Mouse (Mus musculus): ENCODE measurements around the gene Cyp2t4.

Cyp2t4 gene

GRCm38 (mm10) chr7:27178324-27179216 is 25.1 kb downstream of the Cyp2t4 start, which contains the start of gene Rab4b:
Gene Rab4b, minus strand, starts transcription at chr7:27178896.
- in situ Hi-C loops (cut with MboI; ENCODE audit: unreplicated experiment in 2 of 2): loop anchor here in 1 of 2 experiments (25.0 kb wide), 1 partner anchor 409 kb away; the partner anchor contains the start of gene Akt2

DNA sequence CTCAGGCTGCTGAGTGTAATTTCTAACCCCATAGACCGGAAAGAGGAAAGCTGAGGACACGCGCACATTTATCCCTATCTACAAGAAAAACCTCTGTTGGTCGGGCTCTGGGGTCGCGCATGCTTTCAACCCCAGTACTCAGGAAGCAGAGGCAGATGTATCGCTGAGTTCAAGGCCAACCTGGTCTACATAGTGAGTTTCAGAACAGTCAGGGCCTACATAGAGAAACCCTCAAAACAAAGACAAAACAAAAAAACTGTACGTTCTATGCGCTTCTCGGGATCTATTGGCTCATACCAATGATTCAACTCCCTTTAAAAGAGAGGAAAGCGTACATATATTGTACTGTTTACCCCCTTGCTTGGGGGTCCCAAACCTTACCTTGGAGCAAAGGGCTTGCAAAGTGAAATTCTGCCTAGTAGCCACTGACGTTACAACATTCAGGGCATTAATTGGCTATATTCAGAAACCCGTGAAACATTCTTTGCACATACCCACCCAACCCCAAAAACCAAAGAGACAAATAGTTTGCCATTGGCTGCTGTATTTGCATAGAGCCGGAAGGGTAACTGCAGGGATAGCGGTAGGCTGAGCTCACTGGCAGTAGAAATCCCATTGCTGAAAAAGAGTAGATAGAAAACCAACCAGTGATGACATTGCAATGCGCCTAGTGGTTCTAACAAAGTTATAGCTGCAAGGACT is 25.9 kb downstream of the Cyp2t4 start:
- in situ Hi-C loops (cut with MboI; ENCODE audit: unreplicated experiment in 2 of 2): loop anchor here in 1 of 2 experiments (25.0 kb wide), 1 partner anchor 408 kb away; the partner anchor contains the start of gene Akt2

GRCm38 (mm10) chr7:27180036-27180435 is 26.5 kb downstream of the Cyp2t4 start:
- in situ Hi-C loops (cut with MboI; ENCODE audit: unreplicated experiment in 2 of 2): loop anchor here in 1 of 2 experiments (25.0 kb wide), 1 partner anchor 407 kb away; the partner anchor contains the start of gene Akt2

GRCm38 (mm10) chr7:27180837-27181695 is 27.6 kb downstream of the Cyp2t4 start, which contains the start of the genes Gm21983 and Mia:
Gene Gm21983, minus strand, starts transcription at chr7:27181086.
Gene Mia, minus strand, starts transcription at chr7:27181157.
- in situ Hi-C loops (cut with MboI; ENCODE audit: unreplicated experiment in 2 of 2): loop anchor here in 1 of 2 experiments (25.0 kb wide), 1 partner anchor 406 kb away; the partner anchor contains the start of gene Akt2

GRCm38 (mm10) chr7:27182498-27182897 is 29.0 kb downstream of the Cyp2t4 start:
- in situ Hi-C loops (cut with MboI; ENCODE audit: unreplicated experiment in 2 of 2): loop anchor here in 1 of 2 experiments (25.0 kb wide), 1 partner anchor 405 kb away; the partner anchor contains the start of gene Akt2

DNA sequence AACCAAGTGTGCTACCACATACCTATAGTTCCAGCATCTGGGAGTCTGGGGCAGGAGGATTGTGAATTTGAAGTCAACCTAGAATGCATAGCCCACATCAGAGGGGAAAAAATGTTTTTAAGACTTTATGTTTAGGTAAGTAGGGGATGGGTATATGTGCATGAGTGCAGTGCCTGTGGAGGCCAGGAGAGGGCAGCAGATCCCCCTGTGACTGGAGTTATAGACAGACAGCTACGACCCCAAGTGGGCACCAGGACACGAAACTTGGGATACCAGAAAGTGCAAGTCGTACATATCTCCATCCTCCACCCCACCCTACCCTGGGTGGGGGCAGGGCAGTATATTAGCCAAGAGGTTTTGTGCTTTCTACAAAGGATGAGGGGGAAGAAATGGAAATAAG is 31.4 kb downstream of the Cyp2t4 start:
- in situ Hi-C loops (cut with MboI; ENCODE audit: unreplicated experiment in 2 of 2): loop anchor here (5.0 to 25.0 kb wide), 2 partner anchors 42 to 402 kb away; partner anchors contain the start of genes Akt2 (in 1 of the 2) and Itpkc (in 1 of the 2)

GRCm38 (mm10) chr7:27185986-27186385 is 32.5 kb downstream of the Cyp2t4 start:
- in situ Hi-C loops (cut with MboI; ENCODE audit: unreplicated experiment in 2 of 2): loop anchor here (5.0 to 25.0 kb wide), 2 partner anchors 41 to 401 kb away; partner anchors contain the start of genes Akt2 (in 1 of the 2) and Itpkc (in 1 of the 2)

- in situ Hi-C loops (cut with MboI; ENCODE audit: unreplicated experiment in 2 of 2): loop anchor here (5.0 to 25.0 kb wide), 2 partner anchors 38 to 398 kb away; partner anchors contain the start of genes Akt2 (in 1 of the 2) and Itpkc (in 1 of the 2)
These were observed 35.9 kb downstream of the Cyp2t4 start for GRCm38 (mm10) chr7:27189271-27189931.

GRCm38 (mm10) chr7:27192434-27192833 is 38.9 kb downstream of the Cyp2t4 start:
- in situ Hi-C loops (cut with MboI; ENCODE audit: unreplicated experiment in 2 of 2): loop anchor here in 1 of 2 experiments (25.0 kb wide), 1 partner anchor 395 kb away; the partner anchor contains the start of gene Akt2

- in situ Hi-C loops (cut with MboI; ENCODE audit: unreplicated experiment in 2 of 2): loop anchor here in 1 of 2 experiments (25.0 kb wide), 1 partner anchor 394 kb away; the partner anchor contains the start of gene Akt2
These were observed 40.2 kb downstream of the Cyp2t4 start for GRCm38 (mm10) chr7:27193731-27194130.

DNA sequence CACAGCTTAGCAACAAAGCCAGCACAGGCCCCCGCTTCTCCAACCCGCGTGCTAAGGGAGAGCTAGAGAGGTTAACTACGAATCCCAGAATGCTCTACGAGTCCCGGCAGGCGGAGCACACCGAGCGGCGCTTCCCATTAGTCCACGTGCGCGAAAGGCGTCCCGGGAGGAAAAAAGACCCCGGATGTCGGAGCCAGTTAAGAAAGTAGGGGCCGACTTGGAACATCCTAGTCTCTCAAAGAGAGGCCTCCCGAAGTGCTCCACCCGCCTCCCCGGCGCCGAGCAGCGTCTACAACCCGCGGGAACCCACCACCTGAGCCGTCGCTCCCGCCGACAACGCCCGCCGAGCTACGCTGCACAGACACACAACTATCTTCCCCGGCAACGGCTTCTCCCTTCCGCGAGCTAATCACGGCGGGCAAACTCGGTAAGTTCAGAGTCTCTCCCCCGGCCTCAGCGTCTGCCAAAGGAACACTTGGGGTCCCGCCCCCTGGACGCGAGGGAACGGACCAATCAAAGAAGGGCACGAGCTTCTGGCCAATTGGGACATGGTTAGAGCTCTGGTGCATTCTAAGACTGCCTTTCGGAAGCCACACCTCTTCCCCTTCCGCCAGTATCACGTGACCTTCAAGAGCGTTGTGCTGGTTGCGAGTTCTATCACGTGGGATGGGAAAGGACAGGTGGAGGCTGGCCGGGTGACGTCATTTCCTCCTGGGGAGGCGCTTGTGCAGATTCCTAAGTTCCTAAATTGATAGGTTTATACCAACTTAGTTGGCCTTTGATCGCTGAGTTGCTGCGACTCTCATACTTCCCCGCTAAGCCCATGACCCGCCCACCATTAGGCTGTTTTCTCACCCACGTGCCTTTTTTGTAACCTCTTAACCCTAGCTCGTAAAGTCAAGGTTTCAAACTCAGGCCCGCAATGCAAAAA is 42.4 kb downstream of the Cyp2t4 start, which contains the start of the genes BC024978 and Snrpa:
Gene BC024978, plus strand, starts transcription at position 101 of the 931 bp plus-strand sequence.
Gene Snrpa, minus strand, starts transcription at position 591 of the 931 bp plus-strand sequence.
- in situ Hi-C loops (cut with MboI; ENCODE audit: unreplicated experiment in 2 of 2): loop anchor here in 1 of 2 experiments (25.0 kb wide), 1 partner anchor 391 kb away; the partner anchor contains the start of gene Akt2

DNA sequence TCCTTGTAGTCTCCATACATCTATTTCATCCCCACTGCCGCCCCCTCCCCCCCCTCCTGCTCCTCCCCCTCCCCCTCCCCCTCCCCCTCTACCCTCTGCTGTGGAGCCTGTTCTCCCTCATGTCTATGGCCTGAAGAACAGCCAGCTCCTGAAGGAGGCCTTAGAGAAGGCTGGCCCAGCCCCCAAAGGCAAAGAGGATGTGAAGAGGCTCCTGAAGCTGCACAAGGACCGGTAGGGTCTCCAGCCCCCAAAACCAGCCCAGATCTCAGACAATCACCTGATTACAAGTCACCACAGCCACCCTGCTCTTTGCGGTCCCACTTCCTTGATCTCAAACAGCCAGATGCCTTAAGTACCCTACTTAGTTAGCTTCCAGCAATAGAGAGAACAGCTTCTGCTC is 43.6 kb downstream of the Cyp2t4 start:
- in situ Hi-C loops (cut with MboI; ENCODE audit: unreplicated experiment in 2 of 2): loop anchor here in 1 of 2 experiments (25.0 kb wide), 1 partner anchor 390 kb away; the partner anchor contains the start of gene Akt2

GRCm38 (mm10) chr7:27197634-27198033 is 44.1 kb downstream of the Cyp2t4 start:
- in situ Hi-C loops (cut with MboI; ENCODE audit: unreplicated experiment in 2 of 2): loop anchor here in 1 of 2 experiments (25.0 kb wide), 1 partner anchor 390 kb away; the partner anchor contains the start of gene Akt2

GRCm38 (mm10) chr7:27198355-27198754 is 44.8 kb downstream of the Cyp2t4 start:
- in situ Hi-C loops (cut with MboI; ENCODE audit: unreplicated experiment in 2 of 2): loop anchor here in 1 of 2 experiments (25.0 kb wide), 1 partner anchor 389 kb away; the partner anchor contains the start of gene Akt2

DNA sequence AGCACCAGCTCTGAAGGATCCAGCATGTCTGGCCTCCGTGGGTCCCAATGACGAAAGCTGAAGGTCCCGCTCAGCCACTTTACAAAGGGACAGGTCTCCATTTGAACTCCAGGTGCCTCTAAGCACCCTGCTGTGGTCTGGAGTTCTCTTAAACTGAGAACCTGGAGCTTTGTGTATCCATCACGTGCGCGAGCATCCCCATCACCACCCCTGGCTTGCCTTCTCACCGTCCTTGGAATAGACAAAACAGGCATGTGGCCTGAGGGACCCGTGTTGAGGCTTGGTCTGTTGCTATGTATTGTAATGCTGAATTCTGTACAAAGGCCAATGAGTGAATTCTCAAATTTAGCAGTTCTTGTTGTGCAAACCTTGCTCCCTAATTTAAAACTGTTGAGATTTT is 45.3 kb downstream of the Cyp2t4 start:
- in situ Hi-C loops (cut with MboI; ENCODE audit: unreplicated experiment in 2 of 2): loop anchor here in 1 of 2 experiments (25.0 kb wide), 1 partner anchor 389 kb away; the partner anchor contains the start of gene Akt2

GRCm38 (mm10) chr7:27203730-27204449 is 50.4 kb downstream of the Cyp2t4 start:
- in situ Hi-C loops (cut with MboI; ENCODE audit: unreplicated experiment in 2 of 2): no loop called here
